8 mouse cellular contexts compared by ENCODE assay signal in the genomic region with DNA sequence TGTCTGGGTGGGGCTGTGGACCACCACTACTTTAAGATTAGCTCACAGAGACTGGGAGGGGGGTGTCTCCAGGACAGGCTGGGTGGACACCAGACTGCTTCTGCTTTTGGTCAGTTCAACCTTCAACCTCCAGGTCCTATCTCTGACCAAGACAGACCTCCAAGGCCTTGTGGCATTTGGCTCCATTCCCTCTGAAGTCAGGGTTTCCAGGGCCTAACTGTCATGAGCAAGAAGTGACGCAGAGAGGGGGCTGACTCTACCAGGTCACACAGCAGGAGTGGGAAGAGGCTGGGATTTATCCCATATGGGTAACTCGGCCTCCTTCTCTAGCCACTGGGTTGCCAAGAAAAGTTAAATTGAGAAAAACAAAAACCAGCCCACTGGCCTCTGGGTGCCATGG. TPM values are rescaled to one million over a fixed set of nuclear protein-coding genes. Genes with fewer than 3 reads are reported as not detected.
DNase-seq lines count a peak whose midpoint lies in the region; ATAC-seq lines count a peak whose summit lies in the region.

No protein-coding gene starts in this region.

- WGBS in heart, embryonic 10.5 days = 83% methylated on average over 2 of the region's 2 CpGs
- WGBS in hindbrain, embryonic 12.5 days = 63% methylated on average over 2 of the region's 2 CpGs
- WGBS in midbrain, embryonic 10.5 days = 81% methylated on average over 2 of the region's 2 CpGs

- peaks cover 28% of the 10 kb centered on the region for H3K36me3 ChIP-seq in heart, embryonic 10.5 days
- peaks cover 6% of the 10 kb centered on the region for H3K36me3 ChIP-seq in hindbrain, embryonic 12.5 days
- peaks cover 23% of the 10 kb centered on the region for H3K36me3 ChIP-seq in midbrain, embryonic 10.5 days

- peak overlapping the region; percentile 74 for H3K4me2 ChIP-seq in hindbrain, embryonic 12.5 days (replicated peaks)

- no peaks in the 10 kb centered on the region for H3K27me3 ChIP-seq in heart, embryonic 10.5 days (ENCODE audit: insufficient read depth, poor library complexity, severe bottlenecking)
- no peaks in the 10 kb centered on the region for H3K27me3 ChIP-seq in hindbrain, embryonic 12.5 days
- H3K27me3 ChIP-seq in midbrain, embryonic 10.5 days (ENCODE audit: low read depth, poor library complexity, severe bottlenecking) = no peaks in the 10 kb centered on the region

- no peak for ATAC-seq in hindbrain, embryonic 12.5 days (ENCODE audit: low FRiP score)

- H3K4me3 ChIP-seq in heart, embryonic 10.5 days = no peak overlapping the region
- peak overlapping the region; percentile 82 for H3K4me3 ChIP-seq in hindbrain, embryonic 12.5 days
- peak overlapping the region; percentile 77 for H3K4me3 ChIP-seq in midbrain, embryonic 10.5 days

- peak overlapping the region; percentile 90 for H3K9ac ChIP-seq in hindbrain, embryonic 12.5 days

- H3K27ac ChIP-seq in heart, embryonic 10.5 days = peak overlapping the region; percentile 37; the same call in 1 of the 2 replicates
- H3K27ac ChIP-seq in hindbrain, embryonic 12.5 days = peak overlapping the region; percentile 90
- H3K27ac ChIP-seq in midbrain, embryonic 10.5 days (replicated peaks) = peak overlapping the region; percentile 93

- no peak for DNase-seq in heart, embryonic 10.5 days (ENCODE audit: low spot score)
- no peak for DNase-seq in heart, adult 8-10 months (ENCODE audit: low spot score)
- peak; percentile 84 for DNase-seq in adrenal gland, adult 8-10 months
- DNase-seq in midbrain, embryonic 10.5 days (ENCODE audit: low spot score) = no peak
- DNase-seq in left cerebral cortex, adult 9 months (ENCODE audit: low spot score in 2 of 2) = no peak
- no peak for DNase-seq in frontal cortex, postnatal 10 days (ENCODE audit: low spot score in 2 of 2)
- DNase-seq in right cerebral cortex, postnatal 14 days = no peak

- H3K9me3 ChIP-seq in heart, embryonic 10.5 days = no peaks in the 10 kb centered on the region
- no peaks in the 10 kb centered on the region for H3K9me3 ChIP-seq in hindbrain, embryonic 12.5 days (replicated peaks)
- no peaks in the 10 kb centered on the region for H3K9me3 ChIP-seq in midbrain, embryonic 10.5 days (replicated peaks)

- H3K4me1 ChIP-seq in heart, embryonic 10.5 days = peaks cover 32% of the 10 kb centered on the region
- peaks cover 53% of the 10 kb centered on the region for H3K4me1 ChIP-seq in hindbrain, embryonic 12.5 days
- H3K4me1 ChIP-seq in midbrain, embryonic 10.5 days = peaks cover 78% of the 10 kb centered on the region

RNA-seq across cellular contexts. Expression of a gene that starts 2.4 kb away (rescaled TPM):
- 38.0 and 42.0 TPM in 2 replicates for polyA plus RNA-seq in heart, embryonic 10.5 days (2016; fragmentation: Nextera tagmentation; extraction: Ambion mirVana)
- 10 to 100 TPM; 40.0 to 57.7 (median 44.4) TPM for total RNA-seq in heart, adult 8-10 months (2022)
- total RNA-seq in adrenal gland, adult 8-10 months (2022) = 100 to 1,000 TPM; 129 to 163 (median 131) TPM
- 101 and 125 TPM in 2 replicates for polyA plus RNA-seq in hindbrain, embryonic 12.5 days (2016; fragmentation: Nextera tagmentation; extraction: Ambion mirVana)
- 51.8 and 89.7 TPM in 2 replicates for polyA plus RNA-seq in midbrain, embryonic 10.5 days (2016; fragmentation: Nextera tagmentation; extraction: Ambion mirVana)

RNA-seq across cellular contexts. Expression of a gene that starts 15.3 kb away (rescaled TPM):
- 344 and 410 TPM in 2 replicates for polyA plus RNA-seq in heart, embryonic 10.5 days (2016; fragmentation: Nextera tagmentation; extraction: Ambion mirVana)
- total RNA-seq in heart, adult 8-10 months (2022) = 10 to 100 TPM; 57.9 to 67.1 (median 63.4) TPM
- total RNA-seq in adrenal gland, adult 8-10 months (2022) = 100 to 1,000 TPM in 1 of 4 experiments, 10 to 100 TPM in 3; 81.4 to 101 (median 86.6) TPM
- polyA plus RNA-seq in hindbrain, embryonic 12.5 days (2016; fragmentation: Nextera tagmentation; extraction: Ambion mirVana) = 227 and 231 TPM in 2 replicates
- polyA plus RNA-seq in midbrain, embryonic 10.5 days (2016; fragmentation: Nextera tagmentation; extraction: Ambion mirVana) = 315 and 355 TPM in 2 replicates

RNA-seq across cellular contexts. Expression of a gene that starts 25.5 kb away (rescaled TPM):
- polyA plus RNA-seq in heart, embryonic 10.5 days (2016; fragmentation: Nextera tagmentation; extraction: Ambion mirVana) = 0.43 and 1.6 TPM in 2 replicates
- total RNA-seq in heart, adult 8-10 months (2022) = 1 to 10 TPM in 2 of 4 experiments, under 1 TPM in 2; 0.69 to 1.9 (median 1.2) TPM
- 1 to 10 TPM; 1.8 to 3.5 (median 3.0) TPM for total RNA-seq in adrenal gland, adult 8-10 months (2022)
- polyA plus RNA-seq in hindbrain, embryonic 12.5 days (2016; fragmentation: Nextera tagmentation; extraction: Ambion mirVana) = 0.15 and 0.17 TPM in 2 replicates
- polyA plus RNA-seq in midbrain, embryonic 10.5 days (2016; fragmentation: Nextera tagmentation; extraction: Ambion mirVana) = not detected in 2 replicates

RNA-seq across cellular contexts. Expression of a gene that starts 41.0 kb away (rescaled TPM):
- polyA plus RNA-seq in heart, embryonic 10.5 days (2016; fragmentation: Nextera tagmentation; extraction: Ambion mirVana) = 76.3 and 116 TPM in 2 replicates
- total RNA-seq in heart, adult 8-10 months (2022) = 100 to 1,000 TPM in 3 of 4 experiments, 10 to 100 TPM in 1; 84.2 to 134 (median 114) TPM
- 100 to 1,000 TPM; 187 to 329 (median 253) TPM for total RNA-seq in adrenal gland, adult 8-10 months (2022)
- 186 and 217 TPM in 2 replicates for polyA plus RNA-seq in hindbrain, embryonic 12.5 days (2016; fragmentation: Nextera tagmentation; extraction: Ambion mirVana)
- 62.5 and 78.6 TPM in 2 replicates for polyA plus RNA-seq in midbrain, embryonic 10.5 days (2016; fragmentation: Nextera tagmentation; extraction: Ambion mirVana)

RNA-seq across cellular contexts. Expression of a gene that starts 41.8 kb away (rescaled TPM):
- 0.15 and 1.4 TPM in 2 replicates for polyA plus RNA-seq in heart, embryonic 10.5 days (2016; fragmentation: Nextera tagmentation; extraction: Ambion mirVana)
- total RNA-seq in heart, adult 8-10 months (2022) = 1 to 10 TPM; 1.4 to 2.3 (median 1.8) TPM
- total RNA-seq in adrenal gland, adult 8-10 months (2022) = 1 to 10 TPM; 1.5 to 4.4 (median 3.2) TPM
- 0.79 and 1.1 TPM in 2 replicates for polyA plus RNA-seq in hindbrain, embryonic 12.5 days (2016; fragmentation: Nextera tagmentation; extraction: Ambion mirVana)
- 1.1 and 1.2 TPM in 2 replicates for polyA plus RNA-seq in midbrain, embryonic 10.5 days (2016; fragmentation: Nextera tagmentation; extraction: Ambion mirVana)

Comparison
In these comparisons a context has a peak if more than half of its experiments do, and no peak if none do; other contexts are left out.
1. H3K27ac ChIP-seq: peak in every context shown above with its lines; median percentile 93 in midbrain, embryonic 10.5 days; 90 in hindbrain, embryonic 12.5 days; 37 in heart, embryonic 10.5 days.